Mouse (Mus musculus) hindbrain, postnatal 0 days (tissue): ENCODE measurements at regions not wholly inside any gene's neighbourhood (a gene's known extent, or its start where the extent isn't known, plus 50 kb on each side); places are given as distances from the start of the nearest gene placed in this dataset.

Experiments
- ATAC-seq: fragments of 200-750 bp; cut with Nextera tagmentation; 2 replicates; pipeline ENCODE4 v1.8.0; 2017; ENCODE audit warnings: mild to moderate bottlenecking, moderate TSS enrichment, moderate library complexity
- DNase-seq: peaks from one replicate; pipeline ENCODE4 v3.0.0-alpha.2; 2015; ENCODE audit warnings: low spot score
- H3K27ac ChIP-seq: fragments of 300-500 bp; sonication (generic); 2 replicates; pipeline ENCODE4 v1.5.1; 2014; ENCODE audit warnings: mild to moderate bottlenecking
- H3K27me3 ChIP-seq: fragments of 300-500 bp; sonication (generic); 2 replicates; pipeline ENCODE4 v1.6.1; 2014; ENCODE audit warnings: low read length, mixed read lengths; ENCODE audit not compliant: insufficient read depth
- H3K36me3 ChIP-seq: fragments of 300-500 bp; sonication (generic); 2 replicates; pipeline ENCODE4 v1.6.1; 2014; ENCODE audit warnings: low read length, mixed read lengths; ENCODE audit not compliant: insufficient read depth
- H3K4me1 ChIP-seq: fragments of 300-500 bp; sonication (generic); 2 replicates; pipeline ENCODE4 v1.6.1; 2014; ENCODE audit warnings: antibody characterized with exemption, low read length, mixed read lengths; ENCODE audit not compliant: insufficient read depth
- H3K4me2 ChIP-seq: fragments of 300-500 bp; sonication (generic); 2 replicates; pipeline ENCODE4 v1.6.1; 2014; ENCODE audit warnings: low read depth, mild to moderate bottlenecking, low read length, moderate library complexity, mixed read lengths
- H3K4me3 ChIP-seq: fragments of 300-500 bp; sonication (generic); 2 replicates; pipeline ENCODE4 v1.5.1; 2014; ENCODE audit warnings: low read length
- H3K9ac ChIP-seq: fragments of 300-500 bp; sonication (generic); replicated peaks from 2 replicates; pipeline ENCODE4 v1.6.1; 2014; ENCODE audit warnings: mild to moderate bottlenecking, low read length, moderate library complexity, mixed read lengths
- H3K9me3 ChIP-seq: fragments of 300-500 bp; sonication (generic); 2 replicates; pipeline ENCODE4 v1.6.1; 2016; ENCODE audit warnings: low read length, mixed read lengths
- CTCF ChIP-seq: IDR thresholded peaks from 2 replicates; pipeline ENCODE4 v1.5.1; 2016; ENCODE audit warnings: antibody characterized with exemption, control low read depth, low read depth
- WGBS: fragments of 180-500 bp; shearing (Covaris S2); extraction: QIAGEN DNeasy Blood & Tissue Kit; methylation state at CpG from one replicate; pipeline ENCODE4 v1.1.7; 2014; 5-methylcytosine and 5-hydroxymethylcytosine counted together

DNA sequence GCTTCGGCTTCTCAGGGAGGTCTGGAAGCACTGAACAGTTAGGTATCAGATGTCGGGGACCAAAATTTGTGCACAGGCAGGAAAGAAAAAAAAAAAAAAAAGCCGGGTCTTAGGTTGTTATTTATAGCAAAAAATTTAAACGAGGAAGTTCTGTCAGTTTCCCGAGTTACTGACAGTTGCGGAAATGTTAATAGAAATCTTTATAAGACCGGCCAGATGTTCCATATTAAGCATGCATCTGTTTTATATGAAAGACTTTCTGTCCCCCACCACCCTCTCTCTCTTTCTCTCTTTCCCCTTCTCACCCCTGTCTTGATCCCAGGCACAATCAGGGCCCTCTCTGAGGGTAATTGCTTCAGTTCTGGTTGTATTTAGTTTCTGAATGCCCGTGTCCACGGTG is 98.5 kb upstream of the Vrk1 start:
- Histone ChIP-seq H3K4me1 (no peaks in the 10 kb centered on the region), H3K4me2 (no peak overlapping the region), H3K4me3 (no peak overlapping the region), H3K9ac (no peak overlapping the region), H3K36me3 (no peaks in the 10 kb centered on the region), H3K9me3 (no peaks in the 10 kb centered on the region), H3K27me3 (no peaks in the 10 kb centered on the region), H3K27ac (no peak overlapping the region)
- TF ChIP-seq CTCF = no peak
- DNase-seq = no peak
- 78% methylated on average over 9 of the region's 9 CpGs for WGBS
- ATAC-seq = no peak

DNA sequence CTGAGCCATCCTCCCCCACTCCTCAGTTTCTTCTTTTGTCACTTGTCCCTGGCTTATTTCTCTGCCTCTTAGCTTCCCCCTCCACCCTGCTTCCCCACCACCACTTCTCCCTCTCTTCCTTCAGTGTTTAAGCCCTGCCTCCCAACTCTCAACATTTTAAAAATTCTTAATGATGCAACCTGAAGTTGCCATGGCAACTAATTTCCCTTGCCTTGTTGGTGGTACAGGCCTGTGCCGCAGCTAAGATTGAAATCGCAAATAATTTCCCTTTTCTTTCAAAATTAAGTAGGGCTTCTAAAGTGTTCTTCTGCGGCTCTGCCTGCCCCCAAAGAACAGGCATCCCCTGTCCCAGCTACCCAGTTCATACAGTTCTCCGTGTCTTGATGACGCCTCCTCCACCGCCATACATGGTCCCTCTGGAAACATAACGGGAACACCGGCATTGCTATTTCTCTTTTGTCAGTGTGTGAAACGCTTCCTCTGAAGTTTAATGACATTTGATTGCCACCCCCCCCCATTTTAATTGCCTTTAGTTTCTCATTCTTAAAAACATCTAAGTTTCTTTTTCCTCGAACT is 92.6 kb upstream of the Vrk1 start:
- ATAC-seq (peak; percentile 70), DNase-seq (peak; percentile 75)
- TF ChIP-seq CTCF = no peak
- Histone ChIP-seq H3K4me2 (no peak overlapping the region), H3K4me1 (no peaks in the 10 kb centered on the region), H3K9me3 (no peaks in the 10 kb centered on the region), H3K4me3 (no peak overlapping the region), H3K27ac (no peak overlapping the region), H3K9ac (no peak overlapping the region), H3K27me3 (no peaks in the 10 kb centered on the region), H3K36me3 (no peaks in the 10 kb centered on the region)
- 49% methylated on average over 10 of the region's 10 CpGs for WGBS

DNA sequence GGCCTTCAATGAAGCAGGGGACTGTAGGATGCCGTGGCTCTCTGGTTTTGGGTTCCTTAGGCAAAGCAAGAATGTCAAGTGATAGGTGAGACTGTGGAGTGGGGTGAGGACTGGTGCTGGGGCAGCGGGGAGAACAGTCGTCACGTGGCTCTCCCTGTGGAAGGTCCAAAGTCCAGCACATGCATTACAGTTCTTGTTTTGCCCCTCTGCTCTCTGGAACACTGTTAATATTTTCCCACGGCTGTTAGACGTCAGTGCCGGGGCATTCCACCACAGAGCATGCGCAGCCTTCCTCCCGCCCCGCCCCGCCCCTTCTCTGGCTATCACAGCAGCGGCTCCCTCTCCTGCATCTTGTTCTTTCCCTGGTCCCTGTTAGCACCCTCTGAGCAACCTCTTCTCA is 91.3 kb upstream of the Vrk1 start:
- Histone ChIP-seq H3K9me3 (no peaks in the 10 kb centered on the region), H3K36me3 (no peaks in the 10 kb centered on the region), H3K4me3 (no peak overlapping the region), H3K4me1 (no peaks in the 10 kb centered on the region), H3K27me3 (no peaks in the 10 kb centered on the region), H3K4me2 (no peak overlapping the region), H3K9ac (no peak overlapping the region), H3K27ac (no peak overlapping the region)
- no peak for DNase-seq
- TF ChIP-seq CTCF = no peak
- ATAC-seq = no peak
- 83% methylated on average over 12 of the region's 12 CpGs for WGBS

DNA sequence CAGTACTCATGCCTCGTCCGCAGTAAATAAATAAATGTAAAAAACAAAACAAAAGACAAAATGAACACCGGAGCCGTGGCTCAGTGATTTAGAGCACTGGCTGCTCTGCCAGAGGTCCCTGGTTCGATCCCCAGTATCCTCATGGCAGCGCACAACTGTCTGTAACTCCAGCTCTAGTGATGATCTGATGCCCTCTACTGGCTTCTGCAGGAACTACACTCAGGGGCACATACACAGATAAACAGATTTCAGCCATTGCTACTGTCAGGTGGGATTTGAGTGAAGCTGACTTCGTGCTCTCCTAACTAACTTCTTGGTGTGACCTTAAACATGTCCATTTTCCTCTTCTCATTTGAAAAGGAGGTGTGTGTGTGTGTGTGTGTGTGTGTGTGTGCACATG is 82.8 kb upstream of the Vrk1 start:
- no peak overlapping the region for H3K9ac ChIP-seq
- DNase-seq (no peak), ATAC-seq (no peak)
- no peaks in the 10 kb centered on the region for H3K9me3 ChIP-seq
- no peak overlapping the region for H3K4me2 ChIP-seq
- peak; percentile 35 for TF ChIP-seq CTCF
- WGBS = 97% methylated on average over 7 of the region's 7 CpGs
- H3K36me3 ChIP-seq = no peaks in the 10 kb centered on the region
- H3K4me3 ChIP-seq = no peak overlapping the region
- H3K4me1 ChIP-seq = no peaks in the 10 kb centered on the region; the same call in 1 of the 2 replicates
- no peak overlapping the region for H3K27ac ChIP-seq
- H3K27me3 ChIP-seq = no peaks in the 10 kb centered on the region

DNA sequence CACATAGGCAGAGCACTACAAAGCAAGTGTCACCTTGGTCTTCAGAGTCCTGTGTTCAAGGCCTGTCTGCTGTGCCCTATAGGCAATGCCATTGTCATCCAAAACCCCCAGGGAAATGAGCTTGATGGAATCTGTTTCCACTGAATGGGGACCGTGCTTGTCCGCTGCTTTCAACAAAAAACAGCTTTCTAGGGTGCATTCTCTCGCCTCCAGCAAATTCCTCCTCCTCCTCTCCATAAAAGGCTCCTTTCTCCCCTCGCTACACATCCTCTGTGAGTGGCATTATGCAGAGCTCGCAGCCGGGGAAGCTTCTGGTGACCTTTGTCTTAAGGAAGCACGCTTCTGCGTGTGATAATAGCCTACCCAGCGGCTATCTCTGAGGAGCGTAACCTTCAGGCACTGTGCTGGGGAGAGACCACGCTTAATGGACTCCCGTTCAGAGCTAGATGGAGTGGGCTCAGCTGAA is 80.5 kb upstream of the Vrk1 start:
- ATAC-seq = no peak
- H3K27ac ChIP-seq = no peak overlapping the region
- no peaks in the 10 kb centered on the region for H3K27me3 ChIP-seq
- no peak for DNase-seq
- no peak overlapping the region for H3K4me3 ChIP-seq
- WGBS = 17% methylated on average over 12 of the region's 12 CpGs
- H3K36me3 ChIP-seq = no peaks in the 10 kb centered on the region
- H3K9ac ChIP-seq = no peak overlapping the region
- no peaks in the 10 kb centered on the region; the same call in 1 of the 2 replicates for H3K4me1 ChIP-seq
- no peaks in the 10 kb centered on the region for H3K9me3 ChIP-seq
- no peak overlapping the region for H3K4me2 ChIP-seq
- no peak for TF ChIP-seq CTCF

DNA sequence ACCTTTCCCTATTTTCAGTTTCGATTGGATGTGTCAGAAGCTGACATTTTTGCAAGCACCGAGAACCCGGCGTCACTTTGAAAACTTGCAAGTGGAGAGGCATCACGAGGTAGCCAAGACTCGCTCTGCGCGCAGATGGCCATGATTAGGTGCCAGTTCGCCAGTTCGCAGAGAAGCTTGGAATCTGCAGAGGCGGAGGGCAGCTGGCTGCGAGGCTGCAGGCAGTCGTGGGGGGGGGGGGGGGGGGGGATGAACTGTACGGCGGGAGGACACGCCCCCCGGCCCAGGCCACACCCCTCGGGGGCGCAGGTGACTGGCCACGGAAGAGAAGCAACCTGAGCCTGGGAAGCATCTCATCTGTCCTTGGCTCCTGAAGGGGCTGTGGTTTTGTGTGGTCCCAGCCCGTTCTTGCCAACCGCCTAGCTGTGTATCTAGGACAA is 74.6 kb upstream of the Vrk1 start:
- H3K9ac ChIP-seq = no peak overlapping the region
- WGBS = 7% methylated on average over 19 of the region's 22 CpGs
- ATAC-seq = peak; percentile 40; the same call in 1 of the 2 replicates

DNA sequence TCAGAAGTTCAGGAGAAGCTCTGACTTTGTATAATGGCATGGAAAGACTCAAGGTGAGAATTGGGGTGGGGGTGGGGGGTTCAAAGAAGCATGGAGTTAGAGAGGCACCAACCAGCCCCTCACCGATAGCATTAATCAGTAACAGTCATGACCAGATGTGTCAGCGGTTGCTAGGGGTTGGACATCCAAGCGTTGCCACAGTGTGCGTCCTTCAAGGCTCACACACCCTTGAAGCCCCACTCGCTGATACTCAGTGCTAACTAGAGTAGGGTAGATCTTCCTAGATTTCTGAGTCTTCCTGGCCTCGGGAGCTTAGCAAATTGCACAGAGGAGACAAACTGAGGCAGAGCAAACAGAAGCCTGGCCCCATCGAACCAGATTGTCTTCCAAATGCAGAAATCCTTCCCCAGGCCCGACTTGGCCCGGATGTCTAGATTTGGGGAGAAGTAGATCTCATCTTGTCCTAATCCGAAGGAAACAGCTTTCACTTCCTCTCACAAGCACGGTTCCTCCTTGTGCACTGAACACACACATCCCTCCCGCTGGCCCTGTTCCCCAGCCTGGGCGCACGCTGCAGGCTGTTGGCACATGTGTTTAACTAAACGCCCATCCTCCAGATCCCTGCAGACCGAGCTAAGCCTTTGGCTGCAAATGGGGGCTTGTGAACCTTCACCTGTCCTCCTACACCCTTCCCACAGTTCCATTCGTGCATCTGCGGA is 73.1 kb upstream of the Vrk1 start:
- ATAC-seq = no peak
- WGBS = 82% methylated on average over 18 of the region's 18 CpGs

More for the DNA sequence above, 74.6 kb upstream of the Vrk1 start:
- H3K4me3 ChIP-seq = peak overlapping the region; percentile 6; the same call in 1 of the 2 replicates
- no peaks in the 10 kb centered on the region for H3K36me3 ChIP-seq
- H3K4me1 ChIP-seq = peaks cover 4% of the 10 kb centered on the region; the same call in 1 of the 2 replicates
- peak overlapping the region; percentile 38 for H3K4me2 ChIP-seq
- H3K9me3 ChIP-seq = no peaks in the 10 kb centered on the region
- no peaks in the 10 kb centered on the region for H3K27me3 ChIP-seq
- no peak for TF ChIP-seq CTCF
- peak; percentile 63 for DNase-seq
- no peak overlapping the region for H3K27ac ChIP-seq

More for the DNA sequence above, 73.1 kb upstream of the Vrk1 start:
- H3K9ac ChIP-seq = no peak overlapping the region
- H3K36me3 ChIP-seq = no peaks in the 10 kb centered on the region
- TF ChIP-seq CTCF = no peak
- H3K4me1 ChIP-seq = peaks cover 4% of the 10 kb centered on the region; the same call in 1 of the 2 replicates
- no peak overlapping the region for H3K4me3 ChIP-seq
- no peak for DNase-seq
- H3K27me3 ChIP-seq = no peaks in the 10 kb centered on the region
- no peak overlapping the region for H3K27ac ChIP-seq
- no peak overlapping the region for H3K4me2 ChIP-seq
- H3K9me3 ChIP-seq = no peaks in the 10 kb centered on the region
